Mouse (Mus musculus) monocyte, adult 5-6 weeks (primary cell): ENCODE measurements around the gene Pde8b. TPM values are rescaled to one million over a fixed set of nuclear protein-coding genes. Genes with fewer than 3 reads are reported as not detected.

ENCODE experiments used
- ATAC-seq: fragments of 153-309, 156-312 bp; replicated peaks from 2 replicates; pipeline ENCODE4 v1.8.0; 2017; ENCODE audit warnings: mild to moderate bottlenecking; ENCODE audit not compliant: low TSS enrichment, insufficient number of reproducible peaks, severe bottlenecking, poor library complexity, low FRiP score
- total RNA-seq: library from RNA; stranded (forward); fragments of 200-1000, 200-491, 200-594 nt; gene quantifications from 3 replicates; pipeline ENCODE4 v1.2.3, GENCODE M21; 2017

The Pde8b gene
- total RNA-seq, 1 experiment from 2014 or later = 5.0 TPM

- no peak for ATAC-seq
These were observed 197.7 kb downstream of the Pde8b start for GRCm38 (mm10) chr13:95052421-95052820.

GRCm38 (mm10) chr13:95050398-95050797, 199.7 kb downstream of the Pde8b start:
- no peak for ATAC-seq

- no peak for ATAC-seq
These were observed 206.0 kb downstream of the Pde8b start for GRCm38 (mm10) chr13:95044108-95044507.

GRCm38 (mm10) chr13:95040140-95040738, 209.9 kb downstream of the Pde8b start:
- no peak for ATAC-seq

GRCm38 (mm10) chr13:95038200-95038599, 211.9 kb downstream of the Pde8b start:
- peak; percentile 57 for ATAC-seq

- ATAC-seq = no peak
These were observed 215.4 kb downstream of the Pde8b start for GRCm38 (mm10) chr13:95034715-95035114.

- no peak for ATAC-seq
These were observed 216.0 kb downstream of the Pde8b start for GRCm38 (mm10) chr13:95034094-95034493.

- no peak for ATAC-seq
These were observed 217.2 kb downstream of the Pde8b start for GRCm38 (mm10) chr13:95032973-95033372.

- no peak for ATAC-seq
These were observed 217.9 kb downstream of the Pde8b start for GRCm38 (mm10) chr13:95032127-95032831.

- no peak for ATAC-seq
These were observed 219.3 kb downstream of the Pde8b start for GRCm38 (mm10) chr13:95030828-95031227.

- ATAC-seq = no peak
These were observed 229.9 kb downstream of the Pde8b start for GRCm38 (mm10) chr13:95020216-95020615.

GRCm38 (mm10) chr13:95019345-95019744, 230.8 kb downstream of the Pde8b start:
- ATAC-seq = no peak

GRCm38 (mm10) chr13:95017916-95018315, 232.2 kb downstream of the Pde8b start:
- no peak for ATAC-seq

GRCm38 (mm10) chr13:95017278-95017677, 232.9 kb downstream of the Pde8b start:
- no peak for ATAC-seq

GRCm38 (mm10) chr13:95011546-95012257, 238.4 kb downstream of the Pde8b start:
- no peak for ATAC-seq

GRCm38 (mm10) chr13:95009261-95009660, 240.9 kb downstream of the Pde8b start:
- ATAC-seq = no peak

GRCm38 (mm10) chr13:95007281-95007680, 242.9 kb downstream of the Pde8b start:
- no peak for ATAC-seq

- no peak for ATAC-seq
These were observed 259.6 kb downstream of the Pde8b start for GRCm38 (mm10) chr13:94990516-94990915.

GRCm38 (mm10) chr13:94979081-94979480, 271.1 kb downstream of the Pde8b start:
- ATAC-seq = no peak
